Mouse (Mus musculus) megakaryocyte, adult 5-6 weeks (primary cell): Measurements from ENCODE around the gene Zfp467. TPM values are rescaled to one million over a fixed set of nuclear protein-coding genes. Genes with fewer than 3 reads are reported as not detected.
A peak's percentile ranks its signal among the peaks of the same experiment; 100 is the strongest.

Experiments
- ATAC-seq: 2 replicates; pipeline ENCODE4 v1.8.0; 2016; ENCODE audit warnings: mild to moderate bottlenecking, inconsistent platforms; ENCODE audit not compliant: poor library complexity, severe bottlenecking
- total RNA-seq, 2 experiments: library from RNA; stranded (forward) in 1 of 2; stranded (reverse) in 1 of 2; fragments of 153-499, 151-499 nt in 1 of 2; fragments of 221-1000, 200-1000 nt in 1 of 2; gene quantifications; 2 replicates each; pipeline versions ENCODE4 v1.2.3 to v1.2.4; 2015 to 2017

The Zfp467 gene
- total RNA-seq, 2 experiments from 2014 or later = 7.4 to 23.7 TPM

DNA sequence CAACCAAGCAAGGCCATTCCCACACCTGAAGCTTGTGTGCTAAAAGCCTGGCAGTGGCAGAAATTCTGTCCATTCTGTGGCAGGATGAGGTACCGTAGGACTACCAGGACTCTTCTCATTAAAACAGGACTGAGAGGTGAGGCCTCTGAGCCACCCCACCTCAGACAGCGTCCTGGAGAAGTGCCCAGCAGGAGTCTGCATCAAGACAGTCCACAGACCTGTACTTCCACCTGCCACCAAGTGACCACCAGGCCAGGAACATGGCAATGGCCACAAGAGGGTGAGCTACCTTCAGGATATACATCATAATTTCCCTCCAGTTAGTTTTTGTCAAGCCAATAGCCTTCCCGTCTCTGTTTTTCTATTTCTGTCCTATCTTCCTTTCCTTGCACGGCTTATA, 33.5 kb downstream of the Zfp467 start:
- no peak for ATAC-seq

DNA sequence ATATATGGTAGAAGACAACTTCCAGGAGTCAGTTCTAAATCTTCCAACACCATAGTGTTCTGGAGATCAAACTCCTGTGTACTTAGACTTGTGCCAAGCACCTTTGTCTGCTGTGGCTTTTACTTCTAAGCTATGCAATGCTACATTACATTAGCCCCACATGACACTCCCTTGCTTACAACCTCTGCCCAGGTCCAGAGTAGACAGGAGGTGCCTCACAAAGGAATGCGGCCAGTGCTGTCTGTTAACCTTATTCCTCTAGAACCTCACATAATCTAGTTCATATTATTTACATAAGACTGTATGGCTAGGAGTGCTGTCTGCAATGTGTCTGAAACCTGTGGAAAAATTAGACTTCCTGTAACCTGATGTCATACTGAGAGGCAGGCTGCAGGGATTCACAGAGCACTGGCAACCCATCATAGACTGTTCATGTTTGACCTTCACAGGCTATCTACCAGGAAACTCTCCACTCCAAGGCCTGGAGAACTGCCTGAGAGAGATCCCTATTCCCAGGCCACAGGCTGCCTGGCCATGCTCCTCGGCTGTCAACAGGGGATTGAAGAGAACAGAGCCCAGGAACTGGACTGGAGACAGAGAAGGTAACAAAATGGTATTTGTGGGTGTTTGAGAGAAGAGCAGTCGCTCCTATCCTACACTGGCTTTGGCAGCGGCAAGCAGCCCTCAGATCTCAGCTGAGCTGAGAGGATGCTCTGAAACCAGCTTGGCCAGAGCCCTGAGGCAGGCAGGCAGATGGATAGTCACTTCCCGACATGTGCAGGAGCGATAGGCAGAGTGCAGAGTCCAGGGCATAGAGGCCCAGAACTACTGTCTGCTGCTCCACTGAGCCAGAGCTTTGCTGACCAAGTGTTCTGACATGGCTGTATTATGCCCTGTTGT, 34.2 kb downstream of the Zfp467 start:
- no peak for ATAC-seq

DNA sequence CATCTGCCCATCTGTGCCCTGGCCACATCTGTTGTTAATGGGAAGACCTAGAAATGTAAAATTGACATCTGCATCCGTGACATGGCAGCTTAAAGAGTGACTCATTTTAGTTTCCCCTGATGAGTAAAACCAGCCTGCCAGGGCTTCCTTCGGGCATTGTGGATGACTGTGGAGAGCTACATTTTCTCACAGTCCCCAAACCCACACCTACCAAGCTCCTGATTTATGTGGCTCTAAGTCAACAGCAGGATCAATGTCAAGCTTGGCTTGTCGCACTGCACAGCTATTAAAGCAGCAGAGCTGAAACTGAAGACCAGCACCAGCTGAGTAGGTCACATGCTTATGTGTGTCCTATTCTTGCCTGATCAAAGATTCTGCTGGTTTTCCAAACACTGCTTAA, 35.1 kb downstream of the Zfp467 start:
- no peak for ATAC-seq

DNA sequence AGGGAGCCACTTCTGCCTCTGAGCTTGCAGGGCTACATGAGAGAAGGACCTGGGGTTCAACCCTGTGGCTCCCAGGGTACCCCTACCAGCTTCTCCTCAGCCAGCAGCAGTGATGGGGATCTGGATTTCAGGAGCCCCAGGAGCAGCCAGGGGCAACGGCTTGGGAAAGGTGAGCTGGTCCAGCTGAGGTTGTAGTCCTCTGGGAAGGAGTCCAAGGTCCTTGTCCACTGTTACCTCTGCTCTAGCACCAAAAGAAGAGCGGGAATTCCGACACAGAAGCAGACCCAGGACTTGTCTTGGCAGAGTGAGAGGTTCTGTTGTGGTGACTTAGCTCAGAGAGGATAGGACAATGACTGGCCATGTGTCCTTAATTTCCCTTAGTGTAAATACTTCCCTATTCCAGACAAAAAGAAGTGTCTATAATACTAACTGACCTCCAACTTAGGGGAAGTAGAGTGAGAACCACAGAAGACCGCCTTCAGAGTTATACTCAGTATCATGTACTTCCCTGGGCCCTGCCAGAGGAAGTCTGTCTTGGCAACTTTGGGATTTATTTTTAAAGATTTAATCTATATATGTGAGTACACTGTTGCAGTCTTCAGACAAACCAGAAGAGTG, 35.8 kb downstream of the Zfp467 start:
- ATAC-seq = peak; percentile 49

DNA sequence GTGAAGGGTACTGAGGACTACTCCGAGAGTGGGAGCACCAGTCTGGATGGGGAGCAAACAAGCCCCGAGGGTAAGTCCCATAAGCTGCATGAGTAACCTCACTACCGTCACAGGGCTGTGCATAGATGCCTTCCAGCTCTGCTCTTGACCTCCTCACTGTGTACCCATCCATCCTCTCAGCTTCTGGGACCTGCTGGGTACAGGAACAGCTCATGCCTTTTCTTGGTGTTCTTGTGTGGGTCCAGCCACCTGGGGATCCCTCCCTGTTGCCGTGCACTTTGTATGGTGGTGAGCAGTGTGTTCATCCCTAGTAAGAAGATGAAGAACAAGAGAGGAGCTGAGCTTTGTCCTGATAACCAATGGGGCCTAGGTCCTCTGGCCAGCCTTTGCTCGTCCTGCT, 41.6 kb downstream of the Zfp467 start:
- ATAC-seq = no peak

DNA sequence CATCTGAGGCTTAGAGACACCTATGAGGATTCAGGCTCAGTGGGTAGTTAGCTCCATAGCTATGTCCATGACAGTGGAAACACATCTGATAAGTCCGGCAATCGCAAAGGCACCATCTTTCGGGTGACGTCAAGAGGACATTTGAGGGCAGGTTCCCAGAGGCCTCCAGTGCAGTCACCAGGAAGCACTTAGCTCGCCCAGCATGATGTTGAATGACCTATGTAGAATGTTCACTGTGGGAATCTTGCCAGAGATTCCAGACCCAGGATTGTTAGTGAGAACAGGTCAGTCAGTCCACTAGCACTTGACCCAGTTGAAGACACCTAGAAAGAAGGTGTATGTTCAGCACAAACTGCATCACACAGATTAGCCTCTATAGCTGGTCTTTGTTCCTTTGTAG, 45.7 kb downstream of the Zfp467 start:
- no peak for ATAC-seq

DNA sequence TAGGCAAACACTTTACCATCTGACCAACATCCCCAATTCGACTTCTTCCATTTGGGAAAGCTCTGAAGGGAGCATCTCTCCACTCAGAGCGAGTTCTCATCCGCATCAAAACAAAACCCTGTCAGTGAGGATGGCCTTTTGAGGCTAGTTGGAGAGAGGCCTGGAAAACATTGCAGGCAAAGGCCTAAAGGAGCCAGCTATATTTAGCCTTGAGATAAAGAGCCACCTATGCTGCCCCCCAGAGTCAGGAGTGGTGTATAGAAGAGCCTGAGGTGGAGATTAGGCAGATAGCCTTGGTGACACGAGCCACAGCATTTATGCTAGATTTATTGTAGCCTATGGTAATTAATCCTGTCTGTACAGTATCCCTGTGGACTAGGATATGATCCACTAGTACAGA, 48.3 kb downstream of the Zfp467 start:
- ATAC-seq = no peak

DNA sequence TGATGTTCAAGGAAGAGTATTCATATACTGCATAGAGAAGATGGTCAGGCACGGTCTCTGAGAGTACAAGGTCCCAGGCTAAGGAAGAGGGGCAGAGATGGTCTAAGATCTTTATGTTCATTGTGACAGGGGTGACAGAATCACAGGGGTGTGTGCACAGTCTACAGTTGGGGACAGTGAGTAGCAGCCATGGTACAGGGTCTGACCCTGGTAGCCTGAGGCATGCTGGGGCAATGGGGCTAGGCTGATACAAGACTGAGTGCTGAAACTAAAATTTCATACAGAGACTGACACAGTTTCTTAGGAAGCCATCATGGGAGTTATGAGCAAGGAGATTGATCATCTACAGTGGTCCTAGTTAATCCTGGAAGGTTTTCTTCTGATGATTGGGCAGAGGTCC, 48.9 kb downstream of the Zfp467 start:
- ATAC-seq = no peak

DNA sequence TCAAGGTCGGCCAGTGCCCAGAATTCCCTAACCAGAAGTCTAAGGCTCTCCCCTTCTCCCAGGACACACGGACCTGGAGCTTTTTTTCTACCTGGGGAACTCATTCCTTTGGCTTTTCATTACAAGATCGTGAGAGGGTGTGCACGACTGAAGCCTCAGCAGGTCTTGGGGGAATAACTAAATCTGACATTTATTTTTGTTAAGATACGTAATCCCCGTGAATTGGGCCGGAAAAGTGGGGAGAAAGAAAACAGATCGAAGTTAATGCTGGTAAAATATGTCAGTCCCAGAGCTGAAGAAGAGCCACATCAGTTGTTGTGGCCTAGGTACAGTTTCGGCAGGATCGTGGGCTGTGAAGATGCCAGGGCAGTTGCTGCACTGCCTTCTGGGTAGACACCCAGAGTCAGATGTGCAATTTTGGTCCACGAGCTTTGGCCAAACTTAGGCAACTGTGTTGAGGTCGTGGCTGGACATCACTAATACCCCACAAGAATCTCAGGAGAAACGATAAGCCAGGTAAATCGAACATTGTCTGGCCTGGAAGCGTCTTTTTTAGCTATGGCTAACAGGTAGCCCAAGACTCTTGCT, 49.5 kb downstream of the Zfp467 start:
- ATAC-seq = no peak

DNA sequence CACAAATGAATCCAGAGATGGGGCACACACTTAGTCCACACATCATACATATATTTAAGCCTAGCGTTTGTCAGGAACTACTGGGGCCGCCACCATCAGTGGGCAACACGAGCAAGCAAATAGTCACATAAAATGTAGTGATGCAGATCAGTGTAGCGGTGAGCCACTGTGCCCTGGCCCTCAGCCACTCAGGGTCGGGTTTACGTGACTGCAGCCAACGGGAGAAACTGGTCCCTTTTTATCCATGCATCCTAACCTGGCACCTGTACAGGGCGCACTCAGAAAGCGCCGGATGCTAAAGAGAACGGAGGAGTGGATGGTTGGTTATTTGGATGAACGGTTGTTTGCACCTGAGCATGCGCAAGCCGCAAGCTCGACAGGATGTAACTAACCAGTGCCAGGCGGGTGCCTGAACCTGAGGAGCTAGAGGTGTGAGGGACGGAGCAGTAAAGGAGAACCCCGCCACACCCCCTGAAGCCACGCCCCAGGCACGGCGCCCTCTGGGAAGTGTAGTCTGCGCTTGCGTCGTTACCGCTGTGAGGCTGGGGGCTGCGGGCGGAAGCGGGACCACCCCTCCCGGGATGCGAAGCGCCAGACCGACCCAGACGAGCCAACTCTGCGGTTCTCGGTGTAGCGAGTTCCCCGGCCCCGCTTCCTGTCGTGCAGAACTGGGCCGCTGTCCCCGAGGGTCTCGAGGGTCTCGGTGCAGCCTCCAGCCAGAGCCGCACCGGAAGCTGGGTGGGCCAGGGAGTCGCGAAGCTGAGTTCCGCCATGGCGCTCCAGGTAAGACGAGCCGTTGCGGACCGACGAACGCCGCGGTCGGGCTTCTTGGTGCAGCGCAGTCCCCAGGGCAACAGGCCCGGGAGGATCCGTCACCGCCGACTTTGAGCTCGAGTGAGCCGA, 50.3 kb downstream of the Zfp467 start, which contains the start of gene Krba1:
TSS of gene Krba1 (plus strand) at position 482 of the 903 bp plus-strand sequence.
- peak; percentile 91 for ATAC-seq

DNA sequence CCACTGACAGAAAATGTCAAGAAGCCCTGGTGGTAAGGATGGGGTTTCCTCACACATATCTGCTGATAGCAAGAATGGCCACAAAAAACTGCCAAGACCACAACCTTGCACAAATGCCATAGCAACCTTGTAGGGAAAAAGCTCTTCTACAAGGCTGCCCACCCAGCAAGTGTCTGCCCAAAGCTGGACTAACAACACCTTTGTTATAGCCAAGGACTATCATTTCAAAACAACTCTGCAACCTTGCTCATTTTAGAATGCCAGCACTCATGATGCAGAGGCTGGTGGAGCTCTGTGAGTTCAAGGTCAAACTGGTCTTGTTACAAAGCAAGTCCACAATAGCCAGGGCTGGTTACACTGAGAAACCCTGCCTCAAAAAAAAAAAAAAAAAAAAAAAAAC, 51.8 kb downstream of the Zfp467 start:
- no peak for ATAC-seq

DNA sequence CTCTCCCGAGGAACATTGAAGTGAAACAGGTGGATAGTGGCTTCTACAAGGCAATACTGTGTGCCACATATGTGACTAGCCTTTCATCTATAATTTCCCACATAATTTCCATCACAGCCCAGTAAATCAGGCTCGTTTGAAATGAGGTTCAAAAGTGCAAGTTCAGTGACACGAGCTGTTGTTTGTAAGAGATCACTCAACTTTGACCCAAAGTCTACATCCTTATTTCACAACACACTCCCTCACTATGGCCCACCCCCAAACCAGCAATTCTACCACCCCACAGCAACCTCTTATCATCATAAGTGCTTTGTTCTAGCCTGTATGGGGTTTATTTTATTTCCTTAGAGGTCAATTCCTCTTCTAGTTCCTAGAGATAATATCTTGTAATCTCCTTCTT, 57.4 kb downstream of the Zfp467 start:
- ATAC-seq = no peak

Other genes starting within 250 kb of the Zfp467 start
- 0.67 and 1.1 TPM in 2 replicates for gene Krba1, start 50.2 kb downstream of the Zfp467 start, total RNA-seq (2015)
- gene Krba1, start 50.2 kb downstream of the Zfp467 start, total RNA-seq (2017) = 1.2 and 1.9 TPM in 2 replicates
- gene Sspo, start 2.4 kb upstream of the Zfp467 start, total RNA-seq (2015) = 0.02 TPM in 1 of 2 replicates, not detected in the other
- not detected in 2 replicates for gene Sspo, start 2.4 kb upstream of the Zfp467 start, total RNA-seq (2017)
- gene Atp6v0e2, start 91.8 kb upstream of the Zfp467 start, total RNA-seq (2015) = not detected in 2 replicates
- 0.48 TPM in 1 of 2 replicates, not detected in the other for gene Atp6v0e2, start 91.8 kb upstream of the Zfp467 start, total RNA-seq (2017)
- gene Lrrc61, start 109.0 kb upstream of the Zfp467 start, total RNA-seq (2015) = 13.4 and 14.3 TPM in 2 replicates
- gene Lrrc61, start 109.0 kb upstream of the Zfp467 start, total RNA-seq (2017) = 9.7 and 11.3 TPM in 2 replicates
- gene Rarres2, start 127.0 kb upstream of the Zfp467 start, total RNA-seq (2015) = 0.74 TPM in 1 of 2 replicates, not detected in the other
- 0.15 and 0.94 TPM in 2 replicates for gene Rarres2, start 127.0 kb upstream of the Zfp467 start, total RNA-seq (2017)
- gene Gm45021, start 143.8 kb upstream of the Zfp467 start, total RNA-seq (2015) = not detected in 2 replicates
- gene Gm45021, start 143.8 kb upstream of the Zfp467 start, total RNA-seq (2017) = not detected in 2 replicates
- gene Repin1, start 148.1 kb upstream of the Zfp467 start, total RNA-seq (2015) = 1.8 and 2.7 TPM in 2 replicates
- gene Repin1, start 148.1 kb upstream of the Zfp467 start, total RNA-seq (2017) = 4.0 and 4.3 TPM in 2 replicates
- not detected in 2 replicates for gene Gm44965, start 148.1 kb upstream of the Zfp467 start, total RNA-seq (2015)
- not detected in 2 replicates for gene Gm44965, start 148.1 kb upstream of the Zfp467 start, total RNA-seq (2017)
- 0.45 and 0.82 TPM in 2 replicates for gene Zfp775, start 156.2 kb upstream of the Zfp467 start, total RNA-seq (2015)
- 1.8 and 6.3 TPM in 2 replicates for gene Zfp775, start 156.2 kb upstream of the Zfp467 start, total RNA-seq (2017)
- gene AI854703, start 180.9 kb upstream of the Zfp467 start, total RNA-seq (2015) = not detected in 2 replicates
- gene AI854703, start 180.9 kb upstream of the Zfp467 start, total RNA-seq (2017) = not detected in 2 replicates
- gene Gimap8, start 201.4 kb upstream of the Zfp467 start, total RNA-seq (2015) = 2.8 and 2.9 TPM in 2 replicates
- 4.9 and 8.0 TPM in 2 replicates for gene Gimap8, start 201.4 kb upstream of the Zfp467 start, total RNA-seq (2017)
- gene Gimap9, start 230.3 kb upstream of the Zfp467 start, total RNA-seq (2015) = 5.0 and 11.2 TPM in 2 replicates
- gene Gimap9, start 230.3 kb upstream of the Zfp467 start, total RNA-seq (2017) = 8.9 and 10.4 TPM in 2 replicates
- 24.2 and 24.8 TPM in 2 replicates for gene Gimap4, start 238.7 kb upstream of the Zfp467 start, total RNA-seq (2015)
- 46.0 and 76.0 TPM in 2 replicates for gene Gimap4, start 238.7 kb upstream of the Zfp467 start, total RNA-seq (2017)